Mouse (Mus musculus) forebrain, embryonic 11.5 days (tissue): ENCODE results near the gene Ccdc153. TPM values are rescaled to one million over a fixed set of nuclear protein-coding genes. Genes with fewer than 3 reads are reported as not detected.

Experiments
- ATAC-seq: fragments of 200-750 bp; cut with Nextera tagmentation; replicated peaks from 2 replicates; pipeline ENCODE4 v1.8.0; 2017; ENCODE audit warnings: moderate TSS enrichment; ENCODE audit not compliant: low FRiP score
- DNase-seq: peaks from one replicate; pipeline ENCODE4 v3.0.0-alpha.2; 2017; ENCODE audit warnings: low spot score
- H3K27ac ChIP-seq: fragments of 300-500 bp; sonication (generic); 2 replicates; pipeline ENCODE4 v1.5.1; 2014; ENCODE audit warnings: low read depth, low read length
- H3K27me3 ChIP-seq: fragments of 300-500 bp; sonication (generic); 2 replicates; pipeline ENCODE4 v1.6.1; 2014; ENCODE audit warnings: mild to moderate bottlenecking, low read length, mixed read lengths; ENCODE audit not compliant: control insufficient read depth, insufficient read depth
- H3K36me3 ChIP-seq: fragments of 300-500 bp; sonication (generic); 2 replicates; pipeline ENCODE4 v1.6.1; 2014; ENCODE audit warnings: mild to moderate bottlenecking, low read length, moderate library complexity, mixed read lengths; ENCODE audit not compliant: control insufficient read depth, insufficient read depth
- H3K4me1 ChIP-seq: fragments of 300-500 bp; sonication (generic); replicated peaks from 2 replicates; pipeline ENCODE4 v1.6.1; 2014; ENCODE audit warnings: low read length, mixed read lengths; ENCODE audit not compliant: control insufficient read depth, insufficient read depth
- H3K4me2 ChIP-seq: fragments of 300-500 bp; sonication (generic); 2 replicates; pipeline ENCODE4 v1.6.1; 2014; ENCODE audit warnings: low read depth, mild to moderate bottlenecking, low read length, moderate library complexity, mixed read lengths; ENCODE audit not compliant: severe bottlenecking
- H3K4me3 ChIP-seq: fragments of 300-500 bp; sonication (generic); 2 replicates; pipeline ENCODE4 v1.5.1; 2014; ENCODE audit warnings: low read depth, low read length
- H3K9ac ChIP-seq: fragments of 300-500 bp; sonication (generic); 2 replicates; pipeline ENCODE4 v1.6.1; 2014; ENCODE audit warnings: low read length
- H3K9me3 ChIP-seq: fragments of 300-500 bp; sonication (generic); 2 replicates; pipeline ENCODE4 v1.6.1; 2016; ENCODE audit warnings: low read length, mixed read lengths; ENCODE audit not compliant: control insufficient read depth
- WGBS: fragments of 180-500 bp; shearing (Covaris S2); extraction: QIAGEN DNeasy Blood & Tissue Kit; methylation state at CpG from one replicate; pipeline ENCODE4 v1.1.7; 2014; 5-methylcytosine and 5-hydroxymethylcytosine counted together
- polyA plus RNA-seq: library from polyadenylated mRNA; unstranded; fragments of >200 nt; fragmentation: Nextera tagmentation; extraction: Ambion mirVana; gene quantifications from 2 replicates; pipeline ENCODE4 v1.2.1, GENCODE M21; 2014

Ccdc153 gene
- polyA plus RNA-seq, 1 experiment from 2014 or later, result not detected

DNA sequence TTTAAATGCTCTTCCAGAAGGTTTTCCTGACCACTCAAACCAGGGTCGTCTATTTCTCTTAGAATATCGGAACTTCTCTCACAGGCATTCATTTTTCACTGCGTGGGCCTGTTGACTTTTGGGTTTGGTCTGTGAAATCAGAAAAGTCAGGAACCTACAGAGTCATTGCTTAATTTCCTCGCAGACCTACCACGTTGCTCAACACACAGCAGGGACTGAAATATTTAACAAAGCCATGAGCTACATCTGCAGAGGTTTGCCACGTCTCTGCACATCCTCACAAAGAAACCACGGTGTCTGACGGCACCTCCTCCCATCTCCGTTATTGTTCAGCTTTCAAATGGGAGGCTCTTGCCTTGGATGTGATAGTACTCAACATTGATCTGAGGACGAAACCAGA is 18.5 kb downstream of the Ccdc153 start:
- Histone ChIP-seq H3K4me2 (no peak overlapping the region), H3K36me3 (no peaks in the 10 kb centered on the region), H3K4me3 (no peak overlapping the region), H3K9me3 (no peaks in the 10 kb centered on the region), H3K27me3 (no peaks in the 10 kb centered on the region), H3K4me1 (peaks cover 10% of the 10 kb centered on the region; the same call in 1 of the 2 replicates), H3K9ac (no peak overlapping the region), H3K27ac (no peak overlapping the region)
- DNase-seq (no peak), ATAC-seq (no peak)
- 84% methylated on average over 10 of the region's 10 CpGs for WGBS

DNA sequence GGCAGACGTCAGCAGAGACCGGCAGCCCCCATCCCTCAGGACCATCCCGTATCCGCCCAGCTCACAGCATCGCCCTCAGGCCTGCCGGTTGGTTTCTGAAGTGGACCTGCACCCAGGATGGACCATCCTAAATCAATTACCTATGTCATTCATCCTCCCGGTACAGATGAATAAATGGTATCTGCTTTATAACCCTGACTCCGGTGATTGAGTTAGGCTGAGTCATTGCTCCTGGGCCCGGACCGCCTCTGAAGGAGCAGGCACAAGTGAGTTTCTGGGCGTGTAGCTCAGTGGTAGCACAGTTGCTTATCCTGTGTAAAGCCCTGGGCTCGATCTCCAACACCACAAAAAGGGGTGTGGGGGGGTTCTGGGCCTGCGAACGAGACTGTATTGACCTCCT is 20.9 kb downstream of the Ccdc153 start:
- 91% methylated on average over 14 of the region's 14 CpGs for WGBS
- Histone ChIP-seq H3K27me3 (no peaks in the 10 kb centered on the region), H3K9me3 (no peaks in the 10 kb centered on the region), H3K4me3 (no peak overlapping the region), H3K4me1 (no peaks in the 10 kb centered on the region), H3K27ac (no peak overlapping the region), H3K9ac (no peak overlapping the region), H3K4me2 (no peak overlapping the region), H3K36me3 (no peaks in the 10 kb centered on the region)
- no peak for DNase-seq
- ATAC-seq, result no peak

DNA sequence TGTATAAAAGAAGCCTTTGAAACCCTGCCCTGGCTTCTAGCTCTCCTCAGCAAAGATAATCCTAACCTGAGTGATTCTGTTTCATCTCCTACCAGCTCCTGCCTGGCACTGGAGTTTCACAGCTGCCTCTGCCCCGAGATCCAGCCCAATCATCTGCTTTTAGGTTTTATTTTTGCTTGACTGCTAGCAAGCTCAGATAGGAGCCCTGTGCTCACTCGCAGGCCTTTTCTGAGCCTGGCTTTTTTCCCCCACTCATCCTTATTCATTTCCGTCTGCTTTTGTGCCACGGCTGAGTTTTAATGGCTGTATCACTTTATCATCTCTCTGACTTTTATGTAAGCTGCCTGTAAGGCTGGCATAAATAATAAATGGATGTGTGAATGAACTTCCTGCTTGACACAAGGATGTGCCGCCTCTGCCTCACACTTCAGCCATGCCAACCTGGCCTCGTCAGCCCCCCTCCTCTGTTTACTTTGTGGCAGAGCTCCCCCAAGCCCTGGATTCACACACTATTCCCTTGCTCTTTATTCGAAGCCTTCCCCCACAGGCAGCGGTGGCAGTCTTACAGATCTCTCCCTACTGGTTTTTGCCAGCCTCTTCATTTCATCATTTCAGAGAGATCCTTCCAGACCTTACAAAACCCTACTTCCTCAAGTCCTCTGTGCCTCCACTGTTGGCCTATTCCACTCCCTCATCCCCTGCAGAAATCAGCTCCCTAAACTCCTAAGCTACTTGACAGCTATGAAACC is 26.2 kb downstream of the Ccdc153 start:
- no peak overlapping the region for H3K4me2 ChIP-seq
- H3K36me3 ChIP-seq, result no peaks in the 10 kb centered on the region
- ATAC-seq (no peak), DNase-seq (no peak)
- no peak overlapping the region for H3K27ac ChIP-seq
- H3K27me3 ChIP-seq, result no peaks in the 10 kb centered on the region
- H3K9me3 ChIP-seq, result no peaks in the 10 kb centered on the region
- H3K4me3 ChIP-seq, result no peak overlapping the region
- no peaks in the 10 kb centered on the region; the same call in 1 of the 2 replicates for H3K4me1 ChIP-seq
- WGBS, result 71% methylated on average over 8 of the region's 8 CpGs
- H3K9ac ChIP-seq, result no peak overlapping the region; the same call in 1 of the 2 replicates

DNA sequence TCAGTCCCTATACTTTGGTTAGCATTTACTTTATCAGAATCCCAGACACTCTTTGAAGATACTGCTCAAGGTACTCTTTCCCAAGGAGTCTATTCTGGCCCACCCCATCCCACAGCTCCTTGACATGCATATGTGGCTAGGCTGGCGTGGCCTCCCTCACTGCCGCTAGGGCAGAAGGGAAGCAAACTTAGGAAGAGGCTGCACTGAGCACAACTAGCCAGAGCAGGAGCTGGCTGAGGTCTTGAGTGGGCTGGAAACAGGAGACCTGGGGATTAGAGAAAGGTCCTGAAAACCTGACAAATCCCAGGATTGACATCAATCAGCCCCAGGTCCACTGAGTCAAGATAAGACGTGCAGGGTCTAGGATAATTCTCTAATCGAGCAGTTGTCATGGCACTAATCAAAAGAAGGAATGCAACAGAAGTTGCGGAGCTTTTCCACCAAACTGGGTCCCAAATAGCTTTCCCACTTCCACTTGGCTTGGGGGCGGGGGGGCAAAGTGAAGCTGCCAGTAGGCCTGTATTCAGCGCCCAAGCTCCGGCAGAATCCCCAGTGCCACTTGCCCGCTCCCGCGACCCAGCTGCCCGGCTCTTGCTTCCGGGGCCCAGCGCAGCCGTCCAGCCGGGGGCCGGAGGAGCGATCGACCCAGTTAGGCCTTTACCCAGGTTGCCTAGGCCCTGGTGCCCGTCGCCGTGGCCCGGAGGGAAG is 27.0 kb downstream of the Ccdc153 start:
- peak; percentile 30 for ATAC-seq
- Histone ChIP-seq H3K4me3 (peak overlapping the region; percentile 39), H3K9me3 (no peaks in the 10 kb centered on the region), H3K36me3 (no peaks in the 10 kb centered on the region), H3K4me2 (peak overlapping the region; percentile 71), H3K27ac (0 out of 2 replicates have a peak overlapping the region, but pooled peaks have one; percentile 27), H3K4me1 (no peaks in the 10 kb centered on the region; the same call in 1 of the 2 replicates), H3K27me3 (no peaks in the 10 kb centered on the region), H3K9ac (peak overlapping the region; percentile 78)
- 9% methylated on average over 23 of the region's 23 CpGs for WGBS
- DNase-seq, result no peak

DNA sequence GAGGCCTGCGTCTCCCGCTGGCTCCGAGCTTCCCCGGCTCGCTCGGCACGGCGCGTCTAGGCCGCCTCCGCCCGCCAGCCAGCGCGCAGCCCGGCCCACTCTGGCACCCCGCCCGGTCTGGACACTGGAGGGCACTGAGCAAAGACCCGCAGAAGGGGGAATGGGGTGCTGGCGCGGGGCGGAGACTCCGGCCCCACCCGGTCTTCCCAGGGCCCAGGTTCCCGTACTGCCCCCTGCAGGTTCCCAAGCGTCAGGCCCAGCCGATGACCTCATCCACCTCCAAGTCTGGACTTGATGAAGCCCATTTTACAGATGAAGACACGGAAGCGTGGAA is 27.5 kb downstream of the Ccdc153 start:
- 0 out of 2 replicates have a peak overlapping the region, but pooled peaks have one; percentile 27 for H3K27ac ChIP-seq
- H3K36me3 ChIP-seq, result no peaks in the 10 kb centered on the region
- H3K9ac ChIP-seq, result peak overlapping the region; percentile 78
- peak; percentile 84 for ATAC-seq
- WGBS, result 6% methylated on average over 28 of the region's 28 CpGs
- DNase-seq, result peak; percentile 88
- no peaks in the 10 kb centered on the region; the same call in 1 of the 2 replicates for H3K4me1 ChIP-seq
- H3K4me3 ChIP-seq, result peak overlapping the region; percentile 39
- H3K4me2 ChIP-seq, result peak overlapping the region; percentile 71
- H3K27me3 ChIP-seq, result no peaks in the 10 kb centered on the region
- H3K9me3 ChIP-seq, result no peaks in the 10 kb centered on the region

DNA sequence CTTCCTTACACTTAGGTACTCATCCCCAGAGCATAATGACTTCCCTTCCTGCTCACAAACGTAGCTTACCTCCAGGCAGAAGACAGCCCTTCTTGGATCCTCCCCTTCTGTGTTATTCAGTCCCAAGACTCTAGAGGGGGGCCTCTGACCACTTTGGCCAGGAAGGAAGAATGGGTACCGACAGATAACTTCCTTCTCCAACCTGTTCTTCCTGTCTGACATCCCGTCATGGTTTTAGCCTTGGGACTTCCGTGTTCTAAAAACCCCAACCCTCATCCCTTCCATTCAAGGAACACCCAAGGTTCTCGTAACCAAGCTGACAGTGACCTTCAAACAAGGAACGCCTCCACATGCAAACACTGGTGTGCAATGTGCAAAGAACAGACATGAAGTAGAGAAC is 28.0 kb downstream of the Ccdc153 start, which contains the start of gene Nlrx1:
Gene Nlrx1 (minus strand): TSS at position 168 of the 400 bp plus-strand sequence.
- H3K27me3 ChIP-seq, result no peaks in the 10 kb centered on the region
- H3K4me1 ChIP-seq, result no peaks in the 10 kb centered on the region; the same call in 1 of the 2 replicates
- ATAC-seq (peak; percentile 39), DNase-seq (no peak)
- H3K9me3 ChIP-seq, result no peaks in the 10 kb centered on the region
- H3K4me2 ChIP-seq, result peak within 1 kb of the TSS; percentile 71
- WGBS, result 83% methylated on average over 6 of the region's 6 CpGs
- peak within 1 kb of the TSS; percentile 78 for H3K9ac ChIP-seq
- no peaks in the 10 kb centered on the region for H3K36me3 ChIP-seq
- 0 out of 2 replicates have a peak within 1 kb of the TSS, but pooled peaks have one; percentile 27 for H3K27ac ChIP-seq
- peak within 1 kb of the TSS; percentile 39 for H3K4me3 ChIP-seq

DNA sequence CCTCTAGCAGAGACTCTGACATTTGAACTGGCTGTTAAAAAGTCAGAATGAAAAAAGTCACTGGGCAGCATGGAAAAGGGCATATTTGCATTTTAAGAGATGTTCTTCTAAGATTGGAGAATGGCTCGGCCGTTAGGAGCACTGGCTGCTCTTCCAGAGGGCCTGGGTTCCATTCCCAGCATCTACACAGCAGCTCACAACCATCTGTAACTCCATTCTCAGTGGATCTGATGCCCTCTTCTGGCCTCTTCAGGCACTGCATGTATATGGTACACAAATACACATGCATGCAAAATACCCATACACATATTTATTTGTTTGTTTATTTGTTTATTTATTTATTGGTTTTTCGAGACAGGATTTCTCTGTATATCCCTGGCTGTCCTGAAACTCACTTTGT is 28.6 kb downstream of the Ccdc153 start:
- Histone ChIP-seq H3K9ac (no peak overlapping the region), H3K4me1 (no peaks in the 10 kb centered on the region; the same call in 1 of the 2 replicates), H3K9me3 (no peaks in the 10 kb centered on the region), H3K27me3 (no peaks in the 10 kb centered on the region), H3K27ac (no peak overlapping the region), H3K4me3 (no peak overlapping the region), H3K4me2 (no peak overlapping the region), H3K36me3 (no peaks in the 10 kb centered on the region)
- DNase-seq (no peak), ATAC-seq (no peak)
- WGBS, result 81% methylated on average over 3 of the region's 3 CpGs

DNA sequence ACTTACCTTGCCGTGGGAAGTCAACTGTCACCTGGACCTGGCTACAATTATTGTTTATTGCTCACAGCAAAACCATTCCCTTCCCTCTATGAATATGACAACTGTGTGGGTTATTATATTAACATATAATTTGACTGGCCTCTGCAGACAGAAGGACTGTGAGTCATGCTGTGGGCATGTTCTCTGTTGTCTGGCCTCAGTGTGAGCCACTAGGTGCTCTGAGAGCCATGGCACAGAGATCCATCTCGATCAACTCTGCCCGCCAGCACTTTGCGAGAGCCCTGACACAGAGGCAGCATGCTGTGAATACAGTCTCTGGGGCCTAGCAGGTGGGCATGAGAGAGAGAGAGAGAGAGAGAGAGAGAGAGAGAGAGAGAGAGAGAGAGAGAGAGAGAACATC is 29.5 kb downstream of the Ccdc153 start:
- H3K4me3 ChIP-seq, result no peak overlapping the region
- no peaks in the 10 kb centered on the region for H3K36me3 ChIP-seq
- no peak overlapping the region for H3K9ac ChIP-seq
- ATAC-seq (no peak), DNase-seq (no peak)
- H3K9me3 ChIP-seq, result no peaks in the 10 kb centered on the region
- no peaks in the 10 kb centered on the region; the same call in 1 of the 2 replicates for H3K4me1 ChIP-seq
- H3K27me3 ChIP-seq, result no peaks in the 10 kb centered on the region
- WGBS, result 85% methylated on average over 4 of the region's 4 CpGs
- no peak overlapping the region for H3K27ac ChIP-seq
- H3K4me2 ChIP-seq, result no peak overlapping the region
